Mouse (Mus musculus) midbrain, embryonic 10.5 days (tissue): ENCODE results near the gene Rapgef2. TPM values are rescaled to one million over a fixed set of nuclear protein-coding genes. Genes with fewer than 3 reads are reported as not detected.

Source experiments
- DNase-seq: peaks from one replicate; pipeline ENCODE4 v3.0.0-alpha.2; 2017; ENCODE audit warnings: low spot score
- H3K27ac ChIP-seq: fragments of 300-500 bp; sonication (generic); replicated peaks from 2 replicates; pipeline ENCODE4 v1.5.1; 2016; ENCODE audit warnings: mild to moderate bottlenecking
- H3K27me3 ChIP-seq: fragments of 300-500 bp; sonication (generic); 2 replicates; pipeline ENCODE4 v1.6.1; 2016; ENCODE audit warnings: low read depth, mild to moderate bottlenecking; ENCODE audit not compliant: poor library complexity, severe bottlenecking
- H3K36me3 ChIP-seq: fragments of 300-500 bp; sonication (generic); 2 replicates; pipeline ENCODE4 v1.6.1; 2016; ENCODE audit warnings: mild to moderate bottlenecking, moderate library complexity
- H3K4me1 ChIP-seq: fragments of 300-500 bp; sonication (generic); 2 replicates; pipeline ENCODE4 v1.6.1; 2016
- H3K4me3 ChIP-seq: fragments of 300-500 bp; sonication (generic); 2 replicates; pipeline ENCODE4 v1.5.1; 2016; ENCODE audit warnings: mild to moderate bottlenecking, moderate library complexity
- H3K9me3 ChIP-seq: fragments of 300-500 bp; sonication (generic); replicated peaks from 2 replicates; pipeline ENCODE4 v1.6.1; 2016; ENCODE audit warnings: mild to moderate bottlenecking
- whole genome bisulfite sequencing: fragments of 180-500 bp; shearing (Covaris S2); methylation state at CpG from one replicate; pipeline ENCODE4 v1.1.7; 2016; 5-methylcytosine and 5-hydroxymethylcytosine counted together
- polyA plus RNA-seq: library from polyadenylated mRNA; unstranded; fragments of >200 nt; fragmentation: Nextera tagmentation; extraction: Ambion mirVana; gene quantifications from 2 replicates; pipeline ENCODE4 v1.2.1, GENCODE M21; 2016

The Rapgef2 gene
- polyA plus RNA-seq, 1 experiment from 2014 or later, result 3.9 TPM

GRCm38 (mm10) chr3:79110153-79110552, 176.2 kb downstream of the Rapgef2 start:
- no peaks in the 10 kb centered on the region for H3K9me3 ChIP-seq
- H3K27ac ChIP-seq, result no peak overlapping the region
- no peaks in the 10 kb centered on the region for H3K27me3 ChIP-seq
- no peaks in the 10 kb centered on the region for H3K4me1 ChIP-seq
- no peak overlapping the region for H3K4me3 ChIP-seq
- H3K36me3 ChIP-seq, result peaks cover 15% of the 10 kb centered on the region
- 92% methylated on average over 6 of the region's 6 CpGs for WGBS
- peak; percentile 19 for DNase-seq

GRCm38 (mm10) chr3:79108246-79108645, 178.1 kb downstream of the Rapgef2 start:
- WGBS, result 94% methylated on average over 6 of the region's 6 CpGs
- Histone ChIP-seq H3K9me3 (no peaks in the 10 kb centered on the region), H3K27ac (no peak overlapping the region), H3K36me3 (peaks cover 21% of the 10 kb centered on the region), H3K27me3 (no peaks in the 10 kb centered on the region), H3K4me1 (no peaks in the 10 kb centered on the region), H3K4me3 (no peak overlapping the region)
- no peak for DNase-seq

GRCm38 (mm10) chr3:79106360-79106759, 180.0 kb downstream of the Rapgef2 start:
- H3K4me1 ChIP-seq, result no peaks in the 10 kb centered on the region
- H3K36me3 ChIP-seq, result peaks cover 15% of the 10 kb centered on the region; the same call in 1 of the 2 replicates
- H3K27ac ChIP-seq, result no peak overlapping the region
- 94% methylated on average over 2 of the region's 2 CpGs for WGBS
- H3K4me3 ChIP-seq, result no peak overlapping the region
- no peak for DNase-seq
- no peaks in the 10 kb centered on the region for H3K9me3 ChIP-seq
- H3K27me3 ChIP-seq, result no peaks in the 10 kb centered on the region

GRCm38 (mm10) chr3:79103604-79104003, 182.7 kb downstream of the Rapgef2 start:
- Histone ChIP-seq H3K27ac (no peak overlapping the region), H3K36me3 (peaks cover 16% of the 10 kb centered on the region), H3K4me1 (no peaks in the 10 kb centered on the region), H3K9me3 (no peaks in the 10 kb centered on the region), H3K27me3 (no peaks in the 10 kb centered on the region), H3K4me3 (no peak overlapping the region)
- DNase-seq, result no peak
- 92% methylated on average over 9 of the region's 9 CpGs for WGBS

- no peak overlapping the region for H3K27ac ChIP-seq
- H3K36me3 ChIP-seq, result peaks cover 20% of the 10 kb centered on the region
- no peaks in the 10 kb centered on the region for H3K4me1 ChIP-seq
- H3K4me3 ChIP-seq, result no peak overlapping the region
- no peaks in the 10 kb centered on the region for H3K27me3 ChIP-seq
- DNase-seq, result no peak
- H3K9me3 ChIP-seq, result no peaks in the 10 kb centered on the region
- 91% methylated on average over 6 of the region's 6 CpGs for WGBS
Observed at GRCm38 (mm10) chr3:79101737-79102136, 184.6 kb downstream of the Rapgef2 start.

- peaks cover 17% of the 10 kb centered on the region for H3K36me3 ChIP-seq
- H3K4me3 ChIP-seq, result no peak overlapping the region
- no peaks in the 10 kb centered on the region for H3K4me1 ChIP-seq
- H3K9me3 ChIP-seq, result no peaks in the 10 kb centered on the region
- 92% methylated on average over 7 of the region's 7 CpGs for WGBS
- no peaks in the 10 kb centered on the region for H3K27me3 ChIP-seq
- no peak overlapping the region for H3K27ac ChIP-seq
- DNase-seq, result no peak
Observed at GRCm38 (mm10) chr3:79100831-79101230, 185.5 kb downstream of the Rapgef2 start.

- H3K27ac ChIP-seq, result no peak overlapping the region
- DNase-seq, result no peak
- H3K9me3 ChIP-seq, result no peaks in the 10 kb centered on the region
- WGBS, result 83% methylated on average over 7 of the region's 7 CpGs
- H3K4me3 ChIP-seq, result no peak overlapping the region
- H3K36me3 ChIP-seq, result peaks cover 85% of the 10 kb centered on the region
- no peaks in the 10 kb centered on the region for H3K27me3 ChIP-seq
- no peaks in the 10 kb centered on the region for H3K4me1 ChIP-seq
Observed at GRCm38 (mm10) chr3:79089091-79089490, 197.2 kb downstream of the Rapgef2 start.

GRCm38 (mm10) chr3:79088461-79088860, 197.9 kb downstream of the Rapgef2 start:
- Histone ChIP-seq H3K27ac (no peak overlapping the region), H3K4me3 (no peak overlapping the region), H3K27me3 (no peaks in the 10 kb centered on the region), H3K9me3 (no peaks in the 10 kb centered on the region), H3K36me3 (peaks cover 87% of the 10 kb centered on the region), H3K4me1 (no peaks in the 10 kb centered on the region)
- 94% methylated on average over 5 of the region's 5 CpGs for WGBS
- no peak for DNase-seq

- H3K27me3 ChIP-seq, result no peaks in the 10 kb centered on the region
- H3K27ac ChIP-seq, result no peak overlapping the region
- no peaks in the 10 kb centered on the region for H3K9me3 ChIP-seq
- peaks cover 83% of the 10 kb centered on the region for H3K36me3 ChIP-seq
- H3K4me1 ChIP-seq, result no peaks in the 10 kb centered on the region
- 88% methylated on average over 4 of the region's 4 CpGs for WGBS
- no peak for DNase-seq
- H3K4me3 ChIP-seq, result no peak overlapping the region
Observed at GRCm38 (mm10) chr3:79086282-79086681, 200.0 kb downstream of the Rapgef2 start.

GRCm38 (mm10) chr3:79083881-79084280, 202.4 kb downstream of the Rapgef2 start:
- peaks cover 82% of the 10 kb centered on the region for H3K36me3 ChIP-seq
- DNase-seq, result no peak
- no peak overlapping the region for H3K27ac ChIP-seq
- H3K27me3 ChIP-seq, result no peaks in the 10 kb centered on the region
- no peaks in the 10 kb centered on the region for H3K4me1 ChIP-seq
- H3K4me3 ChIP-seq, result no peak overlapping the region
- H3K9me3 ChIP-seq, result no peaks in the 10 kb centered on the region
- WGBS, result 90% methylated on average over 3 of the region's 3 CpGs

GRCm38 (mm10) chr3:79083030-79083429, 203.3 kb downstream of the Rapgef2 start:
- no peak for DNase-seq
- Histone ChIP-seq H3K36me3 (peaks cover 81% of the 10 kb centered on the region), H3K4me1 (no peaks in the 10 kb centered on the region), H3K9me3 (no peaks in the 10 kb centered on the region), H3K27ac (no peak overlapping the region), H3K4me3 (no peak overlapping the region), H3K27me3 (no peaks in the 10 kb centered on the region)
- WGBS, result 97% methylated on average over 10 of the region's 10 CpGs

GRCm38 (mm10) chr3:79079076-79079475, 207.2 kb downstream of the Rapgef2 start:
- peaks cover 51% of the 10 kb centered on the region for H3K36me3 ChIP-seq
- H3K4me3 ChIP-seq, result no peak overlapping the region
- H3K27ac ChIP-seq, result no peak overlapping the region
- H3K4me1 ChIP-seq, result no peaks in the 10 kb centered on the region
- no peaks in the 10 kb centered on the region for H3K9me3 ChIP-seq
- DNase-seq, result no peak
- no peaks in the 10 kb centered on the region for H3K27me3 ChIP-seq
- 84% methylated on average over 3 of the region's 3 CpGs for WGBS

- H3K27me3 ChIP-seq, result no peaks in the 10 kb centered on the region
- no peak overlapping the region for H3K27ac ChIP-seq
- H3K4me1 ChIP-seq, result no peaks in the 10 kb centered on the region
- H3K36me3 ChIP-seq, result peaks cover 24% of the 10 kb centered on the region
- H3K4me3 ChIP-seq, result no peak overlapping the region
- WGBS, result 94% methylated on average over 3 of the region's 3 CpGs
- H3K9me3 ChIP-seq, result no peaks in the 10 kb centered on the region
- no peak for DNase-seq
Observed at GRCm38 (mm10) chr3:79074970-79075369, 211.3 kb downstream of the Rapgef2 start.
